Mouse (Mus musculus): ENCODE measurements at regions not wholly inside any gene's neighbourhood (a gene's known extent, or its start where the extent isn't known, plus 50 kb on each side); places are given as distances from the start of the nearest gene placed in this dataset.

GRCm38 (mm10) chr2:10658317-10658716 is 288.0 kb downstream of the Sfmbt2 start:
- TF ChIP-seq CTCF (IDR thresholded peaks at IDR 0.05; ENCODE audit: borderline replicate concordance, extremely low read depth, insufficient read depth, insufficient read length) (no peak), POLR2A (IDR thresholded peaks at IDR 0.05; ENCODE audit: borderline replicate concordance, extremely low read depth, insufficient read depth, insufficient read length, poor library complexity, severe bottlenecking) (no peak)

Data from brain, embryonic 14.5 days (tissue).